Mouse (Mus musculus): ENCODE measurements around the gene Prickle4.
"Not testable (repeated sequence)": the region's sequence is repeated elsewhere in the genome, so short reads cannot be mapped to it uniquely, and the experiment has no call there.

Prickle4 gene

GRCm38 (mm10) chr17:47669166-47669565, 25.4 kb downstream of the Prickle4 start:
- no peak for DNase-seq (ENCODE audit: low spot score)

- DNase-seq (ENCODE audit: low spot score), result no peak
Observed at GRCm38 (mm10) chr17:47664474-47664873, 30.1 kb downstream of the Prickle4 start.

- DNase-seq (ENCODE audit: low spot score), result no peak
Observed at GRCm38 (mm10) chr17:47663009-47663713, 31.4 kb downstream of the Prickle4 start.

GRCm38 (mm10) chr17:47658741-47659243, 35.7 kb downstream of the Prickle4 start:
- no peak for DNase-seq (ENCODE audit: low spot score)

GRCm38 (mm10) chr17:47657901-47658300, 36.6 kb downstream of the Prickle4 start:
- DNase-seq (ENCODE audit: low spot score), result no peak

GRCm38 (mm10) chr17:47655697-47656096, 38.8 kb downstream of the Prickle4 start:
- no peak for DNase-seq (ENCODE audit: low spot score)

GRCm38 (mm10) chr17:47654346-47654745, 40.2 kb downstream of the Prickle4 start:
- not testable (repeated sequence) for DNase-seq (ENCODE audit: low spot score)

GRCm38 (mm10) chr17:47651953-47652352, 42.6 kb downstream of the Prickle4 start:
- DNase-seq (ENCODE audit: low spot score), result no peak

GRCm38 (mm10) chr17:47648966-47649365, 45.6 kb downstream of the Prickle4 start:
- no peak for DNase-seq (ENCODE audit: low spot score)

- DNase-seq (ENCODE audit: low spot score), result peak; percentile 69
Observed at GRCm38 (mm10) chr17:47646683-47647082, 47.9 kb downstream of the Prickle4 start.

GRCm38 (mm10) chr17:47642992-47643391, 51.5 kb downstream of the Prickle4 start:
- no peak for DNase-seq (ENCODE audit: low spot score)
